Mouse (Mus musculus) adrenal gland, postnatal 25 days (tissue): ENCODE data around the gene Gm12248. TPM values are rescaled to one million over a fixed set of nuclear protein-coding genes. Genes with fewer than 3 reads are reported as not detected.

ENCODE experiments used
- DNase-seq: peaks from one replicate; pipeline ENCODE4 v3.0.0; 2021; ENCODE audit warnings: mixed read lengths
- total RNA-seq: library from RNA; stranded (reverse); gene quantifications from 2 replicates; pipeline ENCODE4 v1.2.3, GENCODE M21; 2021

Gm12248 gene
- total RNA-seq, 1 experiment from 2014 or later, result 1.7 TPM

DNA sequence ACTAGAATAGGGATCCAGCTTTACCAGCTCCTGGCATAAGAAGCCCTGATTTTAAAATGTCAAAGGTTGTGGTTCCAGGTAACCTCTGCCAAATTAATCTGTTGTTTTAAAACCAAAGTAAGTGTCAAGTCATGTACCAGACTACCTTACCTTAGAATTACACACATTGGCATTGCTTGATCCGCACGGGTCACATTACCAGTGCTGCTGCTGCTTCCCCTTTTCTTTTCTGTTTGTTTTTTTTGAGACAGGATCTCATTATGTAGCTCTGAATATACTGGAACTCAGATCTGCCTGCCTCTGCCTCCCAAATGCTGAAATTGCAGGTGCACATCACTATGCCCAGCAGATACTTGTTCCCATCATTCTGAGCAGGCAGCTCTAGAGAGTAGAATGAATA, 63.1 kb downstream of the Gm12248 start:
- DNase-seq, result no peak

DNA sequence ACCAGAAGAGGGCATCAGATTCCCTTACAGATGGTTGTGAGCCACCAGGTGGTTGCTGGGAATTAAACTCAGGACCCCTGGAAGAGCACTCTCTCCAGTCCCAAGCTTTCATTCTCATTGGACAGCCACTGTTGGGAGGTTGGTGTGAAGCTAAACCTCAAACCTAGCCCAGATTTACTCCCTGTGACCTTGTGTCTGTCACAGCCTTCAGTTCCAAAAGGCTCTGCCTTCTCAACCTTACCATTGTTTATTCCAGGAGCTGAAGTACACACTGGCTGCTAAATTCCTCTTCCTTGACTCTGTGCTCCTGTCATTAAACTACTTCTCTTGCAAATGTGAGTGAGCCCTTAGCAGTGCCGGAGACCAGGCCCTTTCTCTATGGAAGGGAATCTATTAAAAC, 64.0 kb downstream of the Gm12248 start:
- no peak for DNase-seq

DNA sequence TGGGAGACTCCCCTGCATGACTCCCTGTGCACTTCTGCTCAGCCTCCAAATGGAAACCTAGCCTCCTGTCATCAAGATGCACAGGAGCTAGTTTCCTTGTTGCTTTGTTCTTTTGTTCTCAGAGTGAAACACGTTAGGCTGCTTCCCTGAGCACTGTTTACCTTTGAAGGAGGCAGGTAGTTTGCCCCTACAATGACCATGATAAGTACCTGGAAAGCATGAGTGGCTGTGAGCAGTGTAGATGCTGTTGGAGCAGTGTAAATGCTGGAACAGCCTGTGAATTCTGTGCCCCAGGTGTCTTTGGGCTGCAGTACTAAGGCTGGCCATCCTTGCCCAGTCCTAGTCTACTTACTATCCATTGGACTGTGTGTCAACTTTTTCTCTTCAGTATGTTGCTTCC, 66.1 kb downstream of the Gm12248 start:
- DNase-seq, result no peak

DNA sequence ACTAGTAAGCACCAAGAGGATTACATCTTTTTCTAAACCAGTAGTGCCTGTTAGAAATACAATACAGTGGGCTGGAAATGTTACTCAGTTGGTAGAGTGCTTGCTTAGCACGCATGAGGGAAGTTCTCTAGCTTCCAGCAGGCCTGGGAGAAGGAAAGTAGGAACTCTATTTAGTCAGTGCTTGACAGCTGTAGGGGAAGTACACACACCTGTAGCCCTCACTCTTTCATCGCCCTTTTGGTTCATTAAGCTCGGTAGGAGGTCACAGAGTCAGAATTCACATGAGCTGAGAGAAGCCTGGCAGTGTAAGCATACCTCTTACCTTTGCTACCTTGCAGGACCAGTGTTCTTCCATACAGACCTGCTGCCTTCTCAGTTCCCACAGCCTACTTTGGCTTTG, 66.6 kb downstream of the Gm12248 start:
- DNase-seq, result no peak

DNA sequence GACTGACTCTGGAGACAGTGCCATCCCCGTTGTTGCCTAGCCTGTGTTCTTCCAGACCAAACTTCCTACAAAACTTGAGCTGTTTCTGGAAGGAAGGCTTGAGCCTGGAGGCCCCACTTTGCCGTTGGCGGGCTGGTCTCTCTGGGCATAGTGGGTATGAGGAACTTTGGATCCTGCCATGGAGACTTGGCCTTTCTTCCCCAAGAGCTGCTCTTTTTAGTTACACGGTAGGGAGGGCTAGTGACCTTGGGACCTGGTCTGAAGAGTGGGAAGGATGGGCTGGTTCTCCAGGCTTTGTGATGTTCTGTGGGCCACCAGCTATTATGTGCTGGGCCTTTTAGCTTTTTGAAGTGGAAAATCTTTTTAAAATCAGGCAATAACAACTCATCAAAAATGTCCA, 67.1 kb downstream of the Gm12248 start:
- no peak for DNase-seq

DNA sequence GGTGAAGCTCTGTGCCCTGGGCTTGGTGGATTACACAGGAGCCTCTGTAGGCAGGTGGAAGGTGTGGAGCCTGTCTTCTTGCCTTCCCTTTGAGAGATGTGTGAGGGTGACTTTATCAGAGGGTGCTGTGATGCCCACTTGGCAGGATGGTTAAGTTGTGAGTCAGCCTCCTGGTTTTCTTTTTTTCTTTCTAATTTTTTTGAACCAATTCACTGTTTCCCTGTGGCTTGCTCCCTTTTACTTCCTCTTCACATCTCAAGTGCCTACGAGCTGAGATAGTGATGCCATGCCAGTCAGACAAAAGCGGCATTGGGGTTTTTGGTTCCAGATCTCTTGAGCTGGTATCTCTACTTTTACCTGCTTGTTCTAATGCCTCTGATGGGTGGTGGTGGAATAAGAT, 68.3 kb downstream of the Gm12248 start:
- no peak for DNase-seq

DNA sequence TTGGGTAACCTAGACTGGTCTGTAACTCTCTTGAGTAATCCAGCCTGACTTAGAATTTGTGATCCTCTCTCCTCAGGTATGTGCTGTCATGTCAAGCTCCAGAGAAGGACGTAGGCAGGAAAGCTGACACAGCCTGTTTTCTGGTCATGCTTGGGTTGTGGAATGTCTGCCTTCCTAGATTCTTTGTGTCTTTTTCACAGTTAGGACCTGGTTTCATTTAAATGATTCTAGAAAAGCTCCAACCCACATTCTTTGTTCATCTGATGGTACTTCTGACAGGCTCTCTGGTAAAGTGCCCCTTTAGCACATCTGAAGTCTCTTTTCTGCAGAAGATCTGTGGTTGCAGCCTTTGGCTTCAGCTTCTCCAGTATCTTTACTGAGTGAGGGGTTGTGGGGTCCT, 68.7 kb downstream of the Gm12248 start:
- no peak for DNase-seq

DNA sequence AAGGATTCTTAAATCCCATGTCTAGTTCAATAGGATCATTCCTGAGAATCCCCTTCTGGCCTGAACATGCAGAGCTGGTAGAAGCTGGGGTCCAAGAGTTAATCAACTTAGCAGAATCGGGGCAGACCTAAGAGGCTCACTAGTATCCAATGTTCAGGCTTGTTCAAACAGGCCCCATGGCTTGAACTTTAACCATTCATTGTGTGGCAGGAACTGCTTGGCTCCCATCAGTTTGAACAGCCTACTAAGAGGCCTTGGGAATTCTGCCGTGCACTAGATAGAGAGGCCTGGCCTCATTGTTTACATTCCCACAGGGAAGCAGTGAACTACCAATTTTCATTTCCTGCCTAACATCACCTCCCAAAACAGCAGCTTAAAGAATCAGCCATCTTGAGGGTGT, 71.3 kb downstream of the Gm12248 start:
- no peak for DNase-seq

DNA sequence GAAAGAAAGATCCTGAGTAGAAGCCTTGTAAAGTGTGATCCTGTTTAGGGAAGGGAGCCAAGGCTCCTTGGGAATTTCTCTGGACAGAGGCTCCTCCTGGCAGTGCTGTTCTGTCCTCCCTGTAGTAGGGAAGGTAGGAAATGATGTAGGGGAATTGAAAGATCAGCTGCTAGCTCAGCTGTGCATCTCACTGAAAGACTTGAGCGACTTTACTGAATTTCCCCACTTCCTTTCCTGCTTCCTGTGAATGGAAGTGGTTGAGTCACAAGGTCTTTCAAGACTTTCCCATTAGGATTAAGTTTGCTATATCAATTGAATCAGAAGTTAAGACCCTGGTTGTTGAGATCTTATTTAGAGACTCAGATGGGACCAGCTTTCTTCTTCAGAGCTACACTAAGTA, 71.8 kb downstream of the Gm12248 start:
- DNase-seq, result no peak

DNA sequence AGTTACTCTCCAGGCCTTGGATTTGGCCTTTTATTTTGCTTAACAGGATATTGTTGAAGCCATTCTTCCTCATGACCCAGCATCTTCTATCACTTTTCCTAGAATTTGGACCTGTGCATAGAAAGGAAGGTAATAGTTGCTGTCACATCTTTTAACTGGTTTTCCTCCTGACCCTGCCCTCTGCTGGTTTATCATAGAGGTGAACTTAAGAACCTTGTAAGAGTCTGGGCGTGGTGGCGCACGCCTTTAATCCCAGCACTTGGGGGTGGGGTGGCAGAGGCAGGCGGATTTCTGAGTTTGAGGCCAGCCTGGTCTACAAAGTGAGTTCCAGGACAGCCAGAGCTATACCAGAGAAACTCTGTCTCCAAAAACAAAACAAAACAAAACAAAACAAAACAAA, 74.2 kb downstream of the Gm12248 start:
- DNase-seq, result no peak

DNA sequence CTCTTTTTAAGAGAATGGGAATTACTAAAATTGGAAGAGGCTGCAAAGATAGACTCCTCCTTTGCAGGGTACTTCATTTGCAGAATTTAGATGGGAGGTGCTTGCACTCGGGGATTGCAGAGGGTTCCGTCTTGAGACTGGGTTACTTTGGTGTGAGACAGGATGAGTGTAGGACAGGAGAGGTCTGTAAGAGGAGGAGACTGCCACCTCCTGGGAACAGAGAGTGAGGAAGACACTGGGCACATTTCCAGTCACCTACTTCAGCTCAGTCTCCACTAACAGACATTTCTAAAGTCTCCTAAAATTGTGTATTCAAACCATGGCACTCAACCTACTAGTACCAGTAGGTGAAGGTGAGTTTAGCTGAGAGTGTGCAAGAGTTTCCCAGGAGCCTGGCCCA, 74.6 kb downstream of the Gm12248 start:
- no peak for DNase-seq

DNA sequence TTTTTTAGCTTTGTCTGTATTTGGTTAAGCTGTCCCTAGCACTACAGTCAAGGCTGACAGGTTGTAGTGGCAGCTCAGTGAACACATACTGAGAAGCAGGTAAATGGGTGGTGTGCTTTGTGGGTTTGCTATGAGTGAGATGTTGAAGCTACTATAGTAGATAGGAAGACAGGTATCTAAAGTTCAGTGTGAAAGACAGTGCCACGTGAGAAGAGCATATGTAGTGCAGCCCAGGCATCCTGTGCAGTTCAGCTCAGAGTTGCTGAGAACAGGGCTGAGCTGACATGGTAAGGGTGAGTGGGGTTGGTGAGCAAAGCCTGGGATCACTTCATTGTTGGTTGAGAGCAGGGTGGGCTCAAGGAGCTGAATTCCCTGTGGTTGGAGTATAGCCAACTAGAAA, 75.5 kb downstream of the Gm12248 start:
- no peak for DNase-seq

DNA sequence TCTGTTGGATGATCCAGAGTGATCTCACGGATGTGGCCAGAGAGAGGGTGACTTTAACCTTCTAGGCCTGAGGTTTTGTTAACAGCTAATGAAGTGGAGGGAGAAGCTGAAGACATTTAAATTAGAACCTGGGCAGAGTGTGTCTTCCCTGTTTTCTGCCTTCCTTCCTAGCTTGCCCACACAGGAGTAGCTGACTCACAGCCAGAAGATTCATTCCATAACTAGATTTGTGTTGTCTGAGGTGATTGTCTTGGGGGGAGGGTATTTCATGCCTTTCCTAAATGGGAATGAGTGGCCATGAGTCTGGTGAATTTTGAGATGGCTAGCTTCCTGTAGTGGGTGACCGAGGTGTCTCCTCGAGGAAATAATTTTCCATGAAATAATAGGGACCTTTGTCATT, 76.6 kb downstream of the Gm12248 start:
- DNase-seq, result no peak

DNA sequence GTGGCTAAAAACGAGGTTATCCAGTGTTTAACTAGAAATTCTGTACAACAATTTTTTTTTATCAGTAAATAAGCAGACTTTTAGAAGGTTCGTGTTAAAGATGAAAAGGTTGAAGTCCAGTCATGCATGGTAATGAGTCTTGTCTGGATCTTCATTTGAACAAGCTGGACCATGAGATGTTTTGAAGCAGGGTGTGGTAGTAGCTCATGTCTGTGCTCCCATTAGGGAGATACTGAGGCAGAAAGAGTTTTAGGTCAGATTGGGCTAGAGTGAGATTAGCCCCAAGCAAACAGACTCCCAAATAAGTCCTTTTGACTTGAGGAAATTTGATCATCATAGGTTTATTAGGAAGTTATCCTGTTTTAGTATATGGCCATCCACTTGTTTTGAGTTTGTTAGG, 77.6 kb downstream of the Gm12248 start:
- no peak for DNase-seq

DNA sequence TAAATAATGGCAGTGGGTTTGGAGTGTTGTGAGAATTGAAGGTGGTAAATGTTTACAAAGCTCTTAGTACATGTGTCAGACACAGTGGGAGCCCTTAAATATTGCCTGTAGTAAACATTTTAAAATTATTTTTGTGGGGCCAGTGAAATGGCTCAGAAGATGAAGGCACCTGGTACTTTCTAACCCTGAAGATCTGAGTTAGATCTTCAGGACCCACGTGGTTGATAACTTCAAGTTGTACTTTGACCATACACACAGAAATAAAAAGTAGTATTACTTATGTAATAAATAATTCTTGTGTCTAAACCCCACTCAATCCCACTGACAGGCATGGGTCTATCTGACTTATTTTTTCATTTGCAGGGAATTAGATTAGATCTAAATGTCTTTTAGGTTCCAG, 78.3 kb downstream of the Gm12248 start:
- DNase-seq, result no peak

Other genes with a start within 250 kb of the Gm12248 start
- 103 and 106 TPM in 2 replicates for gene Larp1, start 84.1 kb downstream of the Gm12248 start, total RNA-seq
- gene Cnot8, start 11.0 kb upstream of the Gm12248 start, total RNA-seq, result 54.1 and 65.5 TPM in 2 replicates
- gene Gemin5, start 75.4 kb upstream of the Gm12248 start, total RNA-seq, result 23.3 and 26.5 TPM in 2 replicates
- gene Mrpl22, start 78.5 kb upstream of the Gm12248 start, total RNA-seq, result 70.7 and 72.0 TPM in 2 replicates
- 8.8 and 11.8 TPM in 2 replicates for gene Igtp, start 106.4 kb upstream of the Gm12248 start, total RNA-seq
- 10.6 and 14.0 TPM in 2 replicates for gene Irgm2, start 106.5 kb upstream of the Gm12248 start, total RNA-seq
- gene 4930438A08Rik, start 181.7 kb upstream of the Gm12248 start, total RNA-seq, result not detected in 2 replicates
- 14.4 and 17.3 TPM in 2 replicates for gene Zfp692, start 213.9 kb upstream of the Gm12248 start, total RNA-seq
- 53.1 and 53.4 TPM in 2 replicates for gene Zfp672, start 237.2 kb upstream of the Gm12248 start, total RNA-seq
- 41.7 and 64.5 TPM in 2 replicates for gene Sh3bp5l, start 237.6 kb upstream of the Gm12248 start, total RNA-seq